Mouse (Mus musculus): ENCODE measurements at regions not wholly inside any gene's neighbourhood (a gene's known extent, or its start where the extent isn't known, plus 50 kb on each side); places are given as distances from the start of the nearest gene placed in this dataset.

GRCm38 (mm10) chr16:25618898-25619297 lies 64.7 kb upstream of the Trp63 start:
- Histone ChIP-seq H3K4me1 (ENCODE audit: control insufficient read depth in 1 of 2, insufficient read depth in 2 of 2, low read length in 2 of 2) (no peaks in the 10 kb centered on the region), H3K36me3 (ENCODE audit: control insufficient read depth in 1 of 2, insufficient read depth in 2 of 2, low read length in 2 of 2) (no peaks in the 10 kb centered on the region), H3K79me2 (ENCODE audit: control insufficient read depth, insufficient read depth, low read length, poor library complexity) (no peaks in the 10 kb centered on the region), H3K9me3 (replicated peaks; ENCODE audit: insufficient read depth, low read length) (no peaks in the 10 kb centered on the region), H3K9ac (ENCODE audit: control insufficient read depth, low read depth, low read length, poor library complexity, severe bottlenecking) (no peak overlapping the region), H3K4me3 (ENCODE audit: control insufficient read depth in 1 of 2, insufficient read depth in 1 of 2, low read depth in 2 of 2, low read length in 2 of 2) (no peak overlapping the region), H3K27me3 (ENCODE audit: control insufficient read depth in 1 of 2, insufficient read depth in 2 of 2, low read length in 2 of 2) (no peaks in the 10 kb centered on the region), H3K27ac (ENCODE audit: control insufficient read depth, low read depth, low read length) (no peak overlapping the region)
- no peak for DNase-seq (ENCODE audit: low read depth, low spot score)
- TF ChIP-seq NRF1 (IDR thresholded peaks at IDR 0.05; ENCODE audit: insufficient read depth, low read depth, low read length, poor library complexity, severe bottlenecking) (no peak), ETS1 (IDR thresholded peaks at IDR 0.05; ENCODE audit: low read depth, low read length) (no peak), TAL1 (IDR thresholded peaks at IDR 0.05; ENCODE audit: low read length) (no peak), TCF12 (IDR thresholded peaks at IDR 0.05; ENCODE audit: low read depth, low read length) (no peak)

- no peaks in the 10 kb centered on the region for H3K79me2 ChIP-seq (ENCODE audit: control insufficient read depth, insufficient read depth, low read length, poor library complexity)
Measured at GRCm38 (mm10) chr16:25622651-25623050, 60.9 kb upstream of the Trp63 start.

GRCm38 (mm10) chr16:25623986-25624623 lies 59.5 kb upstream of the Trp63 start:
- H3K4me1 ChIP-seq (ENCODE audit: control insufficient read depth in 1 of 2, insufficient read depth in 2 of 2, low read length in 2 of 2) = no peaks in the 10 kb centered on the region
- H3K79me2 ChIP-seq (ENCODE audit: control insufficient read depth, insufficient read depth, low read length, poor library complexity) = no peaks in the 10 kb centered on the region
- no peaks in the 10 kb centered on the region for H3K9me3 ChIP-seq (replicated peaks; ENCODE audit: insufficient read depth, low read length)
- DNase-seq (ENCODE audit: low read depth, low spot score) = no peak
- H3K27ac ChIP-seq (ENCODE audit: control insufficient read depth, low read depth, low read length) = no peak overlapping the region
- H3K9ac ChIP-seq (ENCODE audit: control insufficient read depth, low read depth, low read length, poor library complexity, severe bottlenecking) = no peak overlapping the region
- no peak overlapping the region for H3K4me3 ChIP-seq (ENCODE audit: control insufficient read depth in 1 of 2, insufficient read depth in 1 of 2, low read depth in 2 of 2, low read length in 2 of 2)
- H3K36me3 ChIP-seq (ENCODE audit: control insufficient read depth in 1 of 2, insufficient read depth in 2 of 2, low read length in 2 of 2) = no peaks in the 10 kb centered on the region
- no peaks in the 10 kb centered on the region for H3K27me3 ChIP-seq (ENCODE audit: control insufficient read depth in 1 of 2, insufficient read depth in 2 of 2, low read length in 2 of 2)
- TF ChIP-seq ZMIZ1 (IDR thresholded peaks at IDR 0.05; ENCODE audit: low read depth, low read length) (no peak), GABPA (IDR thresholded peaks at IDR 0.05; ENCODE audit: low read depth, low read length) (no peak), MEF2A (IDR thresholded peaks at IDR 0.05; ENCODE audit: extremely low read depth, insufficient replicate concordance, low read depth, low read length, poor library complexity, severe bottlenecking) (no peak), JUND (IDR thresholded peaks at IDR 0.05; ENCODE audit: low read depth, low read length) (no peak), E2F4 (IDR thresholded peaks at IDR 0.05; ENCODE audit: borderline replicate concordance, low read depth, low read length) (no peak), CHD2 (IDR thresholded peaks at IDR 0.05; ENCODE audit: low read length) (no peak), USF1 (IDR thresholded peaks at IDR 0.05; ENCODE audit: low read depth, low read length) (no peak), RCOR1 (IDR thresholded peaks at IDR 0.05; ENCODE audit: low read depth, low read length) (no peak), MAFK (IDR thresholded peaks at IDR 0.05; ENCODE audit: borderline replicate concordance, low read depth, low read length) (no peak), CTCF (IDR thresholded peaks at IDR 0.05 in 2 of 3, conservative IDR thresholded peaks at IDR 0.05 in 1 of 3; ENCODE audit: control insufficient read depth in 1 of 3, insufficient read depth in 1 of 3, low read depth in 2 of 3, low read length in 3 of 3, poor library complexity in 1 of 3, severe bottlenecking in 1 of 3) (no peak), USF2 (IDR thresholded peaks at IDR 0.05; ENCODE audit: borderline replicate concordance in 1 of 2, insufficient read depth in 1 of 2, low read depth in 1 of 2, low read length in 2 of 2) (no peak), TAL1 (IDR thresholded peaks at IDR 0.05; ENCODE audit: low read length) (no peak), ZNF384 (IDR thresholded peaks at IDR 0.05; ENCODE audit: low read depth, low read length) (no peak), MYC (IDR thresholded peaks at IDR 0.05; ENCODE audit: low read depth, low read length) (no peak), UBTF (IDR thresholded peaks at IDR 0.05; ENCODE audit: borderline replicate concordance, insufficient read depth, low read depth, low read length) (no peak), MAX (IDR thresholded peaks at IDR 0.05; ENCODE audit: low read length) (no peak)

More at GRCm38 (mm10) chr16:25622651-25623050, 60.9 kb upstream of the Trp63 start:
- Histone ChIP-seq H3K4me3 (ENCODE audit: control insufficient read depth in 1 of 2, insufficient read depth in 1 of 2, low read depth in 2 of 2, low read length in 2 of 2) (no peak overlapping the region), H3K9ac (ENCODE audit: control insufficient read depth, low read depth, low read length, poor library complexity, severe bottlenecking) (no peak overlapping the region), H3K27me3 (ENCODE audit: control insufficient read depth in 1 of 2, insufficient read depth in 2 of 2, low read length in 2 of 2) (no peaks in the 10 kb centered on the region), H3K36me3 (ENCODE audit: control insufficient read depth in 1 of 2, insufficient read depth in 2 of 2, low read length in 2 of 2) (no peaks in the 10 kb centered on the region), H3K9me3 (replicated peaks; ENCODE audit: insufficient read depth, low read length) (no peaks in the 10 kb centered on the region), H3K4me1 (ENCODE audit: control insufficient read depth in 1 of 2, insufficient read depth in 2 of 2, low read length in 2 of 2) (no peaks in the 10 kb centered on the region), H3K27ac (ENCODE audit: control insufficient read depth, low read depth, low read length) (no peak overlapping the region)
- no peak for TF ChIP-seq TCF12 (IDR thresholded peaks at IDR 0.05; ENCODE audit: low read depth, low read length)
- TF ChIP-seq EP300 (IDR thresholded peaks at IDR 0.05; ENCODE audit: low read depth in 1 of 2, low read length in 2 of 2) = no peak
- no peak for TF ChIP-seq USF1 (IDR thresholded peaks at IDR 0.05; ENCODE audit: low read depth, low read length)
- no peak for TF ChIP-seq SIN3A (IDR thresholded peaks at IDR 0.05; ENCODE audit: low read length)
- no peak for TF ChIP-seq MAZ (IDR thresholded peaks at IDR 0.05; ENCODE audit: low read depth, low read length)
- no peak for TF ChIP-seq MAX (IDR thresholded peaks at IDR 0.05; ENCODE audit: low read length)
- TF ChIP-seq POLR2AphosphoS2 (IDR thresholded peaks at IDR 0.05; ENCODE audit: low read length) = no peak
- no peak for TF ChIP-seq ELF1 (IDR thresholded peaks at IDR 0.05; ENCODE audit: low read depth, low read length)
- TF ChIP-seq USF2 (IDR thresholded peaks at IDR 0.05; ENCODE audit: borderline replicate concordance in 1 of 2, insufficient read depth in 1 of 2, low read depth in 1 of 2, low read length in 2 of 2) = no peak
- TF ChIP-seq RAD21 (IDR thresholded peaks at IDR 0.05; ENCODE audit: low read depth, low read length) = no peak
- TF ChIP-seq GABPA (IDR thresholded peaks at IDR 0.05; ENCODE audit: low read depth, low read length) = no peak
- TF ChIP-seq NRF1 (IDR thresholded peaks at IDR 0.05; ENCODE audit: insufficient read depth, low read depth, low read length, poor library complexity, severe bottlenecking) = no peak
- no peak for TF ChIP-seq NELFE (IDR thresholded peaks at IDR 0.05; ENCODE audit: low read depth, low read length)
- TF ChIP-seq POLR2AphosphoS5 (IDR thresholded peaks at IDR 0.05; ENCODE audit: borderline replicate concordance, low read depth, low read length) = no peak
- TF ChIP-seq ETS1 (IDR thresholded peaks at IDR 0.05; ENCODE audit: low read depth, low read length) = no peak
- TF ChIP-seq ZMIZ1 (IDR thresholded peaks at IDR 0.05; ENCODE audit: low read depth, low read length) = no peak
- no peak for DNase-seq (ENCODE audit: low read depth, low spot score)

Measured in MEL (cell line).